8 mouse cellular contexts compared by ENCODE assay signal in the genomic region with DNA sequence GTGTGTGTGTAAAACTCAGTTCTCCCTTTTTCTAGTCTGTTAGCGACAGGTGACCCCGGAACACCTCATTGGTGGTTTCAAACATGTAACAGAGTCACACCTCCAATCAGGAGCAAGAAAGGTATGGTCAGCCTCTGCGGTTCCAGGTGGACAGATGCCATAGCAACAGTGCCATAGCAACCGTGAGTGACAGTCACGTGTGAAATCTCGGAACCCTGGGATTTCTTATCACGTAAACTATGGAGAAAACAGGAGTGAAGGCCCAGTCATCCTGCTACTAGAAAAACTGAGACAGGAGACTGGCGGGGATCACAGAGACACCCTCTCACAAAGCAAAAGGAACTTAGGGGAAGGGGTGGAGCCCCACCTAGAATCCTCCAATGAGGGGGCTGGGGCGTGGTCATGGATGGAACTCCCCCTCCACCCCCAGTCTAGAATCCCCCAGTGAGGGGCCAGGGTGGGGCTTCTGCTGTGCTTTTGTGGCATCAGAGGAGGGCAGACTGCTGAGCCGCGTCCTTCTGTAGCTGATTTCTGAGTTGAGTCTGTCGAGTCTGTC. TPM values are rescaled to one million over a fixed set of nuclear protein-coding genes. Genes with fewer than 3 reads are reported as not detected.
DNase-seq lines count a peak whose midpoint lies in the region; ATAC-seq and TF ChIP-seq lines count a peak whose summit lies in the region.

No protein-coding gene starts in this region.

- no peak for TF ChIP-seq POLR2A in cerebellum, adult 2 months (IDR thresholded peaks at IDR 0.05; ENCODE audit: borderline replicate concordance, insufficient read depth, low read length)

- no peak overlapping the region for H3K27ac ChIP-seq in cerebellum, adult 2 months (ENCODE audit: insufficient read depth, low read length)
- no peak overlapping the region for H3K27ac ChIP-seq in midbrain, embryonic 11.5 days (ENCODE audit: low read depth, low read length)
- 0 out of 2 replicates have a peak overlapping the region, but pooled peaks have one; percentile 27 for H3K27ac ChIP-seq in stomach, embryonic 16.5 days (ENCODE audit: low read length)

- TF ChIP-seq CTCF in cerebellum, adult 2 months (IDR thresholded peaks at IDR 0.05; ENCODE audit: borderline replicate concordance, insufficient read depth, low read depth, low read length): no peak

- 8% methylated on average over 12 of the region's 12 CpGs for WGBS in cerebellum, adult 2 months
- WGBS in midbrain, embryonic 11.5 days: 4% methylated on average over 12 of the region's 12 CpGs
- WGBS in stomach, embryonic 16.5 days: 6% methylated on average over 12 of the region's 12 CpGs

- ATAC-seq in granulocyte monocyte progenitor cell, adult 5-6 weeks (replicated peaks; ENCODE audit: poor library complexity, severe bottlenecking): peak; percentile 41
- ATAC-seq in midbrain, embryonic 11.5 days (ENCODE audit: low FRiP score): peak; percentile 75
- ATAC-seq in stomach, embryonic 16.5 days (ENCODE audit: insufficient read depth, low FRiP score): peak; percentile 76; the same call in 1 of the 2 replicates

- H3K4me3 ChIP-seq in cerebellum, adult 2 months (replicated peaks; ENCODE audit: insufficient read depth, low read depth, low read length): peak overlapping the region; percentile 36
- no peak overlapping the region for H3K4me3 ChIP-seq in midbrain, embryonic 11.5 days (ENCODE audit: low read depth, low read length)
- peak overlapping the region; percentile 26 for H3K4me3 ChIP-seq in stomach, embryonic 16.5 days (replicated peaks; ENCODE audit: low read length)

- H3K9ac ChIP-seq in midbrain, embryonic 11.5 days (ENCODE audit: low read length): no peak overlapping the region; the same call in 1 of the 2 replicates
- H3K9ac ChIP-seq in stomach, embryonic 16.5 days (ENCODE audit: low read length): peak overlapping the region; percentile 24; the same call in 1 of the 2 replicates

- DNase-seq in ovary, postnatal 14 days (ENCODE audit: low spot score): peak; percentile 42
- no peak for DNase-seq in ovary, adult 18-20 months (ENCODE audit: low spot score)
- peak; percentile 63 to 76 for DNase-seq in cerebellum, adult 2 months
- peak; percentile 61 to 69 for DNase-seq in kidney, postnatal 36 days
- DNase-seq in midbrain, embryonic 11.5 days (ENCODE audit: low spot score, missing footprints): peak; percentile 93
- no peak for DNase-seq in urinary bladder, adult 2 months (ENCODE audit: low spot score)

- no peaks in the 10 kb centered on the region for H3K36me3 ChIP-seq in midbrain, embryonic 11.5 days (ENCODE audit: control insufficient read depth, insufficient read depth, low read length)
- H3K36me3 ChIP-seq in stomach, embryonic 16.5 days (ENCODE audit: control insufficient read depth, insufficient read depth, low read length): no peaks in the 10 kb centered on the region

- H3K4me2 ChIP-seq in midbrain, embryonic 11.5 days: peak overlapping the region; percentile 16
- peak overlapping the region; percentile 35 for H3K4me2 ChIP-seq in stomach, embryonic 16.5 days (ENCODE audit: low read depth, low read length)

- H3K4me1 ChIP-seq in cerebellum, adult 2 months (ENCODE audit: control insufficient read depth, insufficient read depth, low read length): no peaks in the 10 kb centered on the region
- H3K4me1 ChIP-seq in midbrain, embryonic 11.5 days (ENCODE audit: control insufficient read depth, insufficient read depth, low read length): peaks cover 6% of the 10 kb centered on the region; the same call in 1 of the 2 replicates
- 0 out of 2 replicates have a peak, but pooled peaks cover 3% of the 10 kb centered on the region for H3K4me1 ChIP-seq in stomach, embryonic 16.5 days (ENCODE audit: control insufficient read depth, insufficient read depth, low read length)

- no peaks in the 10 kb centered on the region for H3K27me3 ChIP-seq in cerebellum, adult 2 months (ENCODE audit: control insufficient read depth, insufficient read depth, low read length)
- no peaks in the 10 kb centered on the region for H3K27me3 ChIP-seq in midbrain, embryonic 11.5 days (ENCODE audit: control insufficient read depth, insufficient read depth, low read length)
- H3K27me3 ChIP-seq in stomach, embryonic 16.5 days (ENCODE audit: control insufficient read depth, insufficient read depth, low read length): no peaks in the 10 kb centered on the region; the same call in 1 of the 2 replicates

- H3K9me3 ChIP-seq in midbrain, embryonic 11.5 days (ENCODE audit: control insufficient read depth, low read length): no peaks in the 10 kb centered on the region
- no peaks in the 10 kb centered on the region for H3K9me3 ChIP-seq in stomach, embryonic 16.5 days (replicated peaks; ENCODE audit: control insufficient read depth, low read length)

RNA-seq across cellular contexts. Expression of gene Plk5, which starts 15.2 kb away (rescaled TPM):
- polyA plus RNA-seq in cerebellum, adult 2 months (2012; rRNA removed): 145 and 151 TPM in 2 replicates
- not detected in 2 replicates for total RNA-seq in granulocyte monocyte progenitor cell, adult 5-6 weeks (2014; fragmentation: Nextera tagmentation)
- total RNA-seq in granulocyte monocyte progenitor cell, adult 5-6 weeks (2017): not detected in 2 replicates
- 0.05 and 0.22 TPM in 2 replicates for polyA plus RNA-seq in midbrain, embryonic 11.5 days (2014; fragmentation: Nextera tagmentation; extraction: Ambion mirVana)
- 0.14 and 0.61 TPM in 2 replicates for polyA plus RNA-seq in stomach, embryonic 16.5 days (2015; fragmentation: Nextera tagmentation; extraction: Ambion mirVana)
- 4.5 and 6.4 TPM in 2 replicates for polyA plus RNA-seq in urinary bladder, adult 2 months (2012; rRNA removed)

RNA-seq across cellular contexts. Expression of gene Mex3d, which starts 16.0 kb away (rescaled TPM):
- 16.1 and 16.2 TPM in 2 replicates for polyA plus RNA-seq in cerebellum, adult 2 months (2012; rRNA removed)
- total RNA-seq in granulocyte monocyte progenitor cell, adult 5-6 weeks (2014; fragmentation: Nextera tagmentation): 0.67 and 3.6 TPM in 2 replicates
- total RNA-seq in granulocyte monocyte progenitor cell, adult 5-6 weeks (2017): 2.1 and 2.2 TPM in 2 replicates
- 11.8 and 12.4 TPM in 2 replicates for polyA plus RNA-seq in midbrain, embryonic 11.5 days (2014; fragmentation: Nextera tagmentation; extraction: Ambion mirVana)
- 3.0 and 4.1 TPM in 2 replicates for polyA plus RNA-seq in stomach, embryonic 16.5 days (2015; fragmentation: Nextera tagmentation; extraction: Ambion mirVana)
- 11.2 and 11.5 TPM in 2 replicates for polyA plus RNA-seq in urinary bladder, adult 2 months (2012; rRNA removed)

RNA-seq across cellular contexts. Expression of gene Adamtsl5, which starts 23.3 kb away (rescaled TPM):
- 7.9 and 10.8 TPM in 2 replicates for polyA plus RNA-seq in cerebellum, adult 2 months (2012; rRNA removed)
- total RNA-seq in granulocyte monocyte progenitor cell, adult 5-6 weeks (2014; fragmentation: Nextera tagmentation): not detected in 2 replicates
- total RNA-seq in granulocyte monocyte progenitor cell, adult 5-6 weeks (2017): not detected in 2 replicates
- polyA plus RNA-seq in midbrain, embryonic 11.5 days (2014; fragmentation: Nextera tagmentation; extraction: Ambion mirVana): 0.11 and 0.31 TPM in 2 replicates
- polyA plus RNA-seq in stomach, embryonic 16.5 days (2015; fragmentation: Nextera tagmentation; extraction: Ambion mirVana): 22.0 and 24.0 TPM in 2 replicates
- 57.9 and 65.7 TPM in 2 replicates for polyA plus RNA-seq in urinary bladder, adult 2 months (2012; rRNA removed)

RNA-seq across cellular contexts. Expression of gene Mbd3, which starts 27.9 kb away (rescaled TPM):
- polyA plus RNA-seq in cerebellum, adult 2 months (2012; rRNA removed): 193 and 199 TPM in 2 replicates
- total RNA-seq in granulocyte monocyte progenitor cell, adult 5-6 weeks (2014; fragmentation: Nextera tagmentation): 85.0 and 105 TPM in 2 replicates
- total RNA-seq in granulocyte monocyte progenitor cell, adult 5-6 weeks (2017): 94.1 and 106 TPM in 2 replicates
- polyA plus RNA-seq in midbrain, embryonic 11.5 days (2014; fragmentation: Nextera tagmentation; extraction: Ambion mirVana): 222 and 252 TPM in 2 replicates
- 131 and 139 TPM in 2 replicates for polyA plus RNA-seq in stomach, embryonic 16.5 days (2015; fragmentation: Nextera tagmentation; extraction: Ambion mirVana)
- polyA plus RNA-seq in urinary bladder, adult 2 months (2012; rRNA removed): 112 and 119 TPM in 2 replicates

RNA-seq across cellular contexts. Expression of gene Uqcr11, which starts 35.1 kb away (rescaled TPM):
- 1,410 and 1,545 TPM in 2 replicates for polyA plus RNA-seq in cerebellum, adult 2 months (2012; rRNA removed)
- total RNA-seq in granulocyte monocyte progenitor cell, adult 5-6 weeks (2014; fragmentation: Nextera tagmentation): 382 and 438 TPM in 2 replicates
- 172 and 277 TPM in 2 replicates for total RNA-seq in granulocyte monocyte progenitor cell, adult 5-6 weeks (2017)
- 404 and 476 TPM in 2 replicates for polyA plus RNA-seq in midbrain, embryonic 11.5 days (2014; fragmentation: Nextera tagmentation; extraction: Ambion mirVana)
- 669 and 707 TPM in 2 replicates for polyA plus RNA-seq in stomach, embryonic 16.5 days (2015; fragmentation: Nextera tagmentation; extraction: Ambion mirVana)
- 883 and 983 TPM in 2 replicates for polyA plus RNA-seq in urinary bladder, adult 2 months (2012; rRNA removed)

Comparison
In these comparisons a context has a peak if more than half of its experiments do, and no peak if none do; other contexts are left out.
1. DNase-seq: peak in ovary, postnatal 14 days (single experiment), cerebellum, adult 2 months (2 of 2), kidney, postnatal 36 days (2 of 2) and midbrain, embryonic 11.5 days (single experiment); none in ovary, adult 18-20 months (single experiment) and urinary bladder, adult 2 months (single experiment).
2. RNA of gene Plk5, which starts 15.2 kb away (polyA plus RNA-seq): 145 to 151 TPM in cerebellum, adult 2 months; 4.5 to 6.4 TPM in urinary bladder, adult 2 months, 0.14 to 0.61 TPM in stomach, embryonic 16.5 days and 0.05 to 0.22 TPM in midbrain, embryonic 11.5 days; every median in the first group is over 10 times any median in the second.
3. Peak in every context shown above with its lines, with median percentiles within 50 percentile points of each other: ATAC-seq.